22 mouse cellular contexts compared by ENCODE assay signal in genomic region chrX:142245682-142246327, GRCm38 (mm10). TPM values are rescaled to one million over a fixed set of nuclear protein-coding genes. Genes with fewer than 3 reads are reported as not detected.
A peak's percentile ranks its signal among the peaks of the same experiment; 100 is the strongest.
DNase-seq lines count a peak whose midpoint lies in the region; ATAC-seq lines count a peak whose summit lies in the region.
"Had no signal": no experiment of that assay in that cellular context is flagged by ENCODE, and none has a peak within 500 bp of the region (broad histone marks: within the 10 kb centered on the region; RNA-seq: fewer than 3 reads in every experiment).

No protein-coding gene starts in this region.

- H3K9ac ChIP-seq in kidney, embryonic 15.5 days: no peak overlapping the region
- H3K9ac ChIP-seq in liver, embryonic 16.5 days (ENCODE audit: low read depth, low read length): no peak overlapping the region
- no peak overlapping the region for H3K9ac ChIP-seq in liver, embryonic 12.5 days
- H3K9ac ChIP-seq in hindbrain, embryonic 12.5 days: no peak overlapping the region
- H3K9ac ChIP-seq: embryonic facial prominence, embryonic 15.5 days; heart, embryonic 12.5 days had no signal

- WGBS in kidney, embryonic 15.5 days: 74% methylated on average over 5 of the region's 5 CpGs
- 59% methylated on average over 5 of the region's 5 CpGs for WGBS in liver, embryonic 16.5 days (ENCODE audit: insufficient replicate concordance)
- 65% methylated on average over 5 of the region's 5 CpGs for WGBS in liver, embryonic 12.5 days (ENCODE audit: insufficient replicate concordance)
- 72% methylated on average over 5 of the region's 5 CpGs for WGBS in hindbrain, embryonic 12.5 days

- H3K27me3 ChIP-seq in kidney, embryonic 15.5 days: peaks cover 15% of the 10 kb centered on the region; the same call in 1 of the 2 replicates
- H3K27me3 ChIP-seq in liver, embryonic 16.5 days (ENCODE audit: control insufficient read depth, insufficient read depth, low read depth, low read length): no peaks in the 10 kb centered on the region
- H3K27me3 ChIP-seq in liver, embryonic 12.5 days (replicated peaks): 0 out of 2 replicates have a peak, but pooled peaks cover 4% of the 10 kb centered on the region
- 0 out of 2 replicates have a peak, but pooled peaks cover 10% of the 10 kb centered on the region for H3K27me3 ChIP-seq in hindbrain, embryonic 12.5 days
- H3K27me3 ChIP-seq: embryonic facial prominence, embryonic 15.5 days; heart, embryonic 12.5 days had no signal

- no peaks in the 10 kb centered on the region for H3K36me3 ChIP-seq in kidney, embryonic 15.5 days
- no peaks in the 10 kb centered on the region for H3K36me3 ChIP-seq in liver, embryonic 16.5 days (ENCODE audit: control insufficient read depth, insufficient read depth)
- no peaks in the 10 kb centered on the region for H3K36me3 ChIP-seq in liver, embryonic 12.5 days
- H3K36me3 ChIP-seq in hindbrain, embryonic 12.5 days: no peaks in the 10 kb centered on the region
- H3K36me3 ChIP-seq: embryonic facial prominence, embryonic 15.5 days; forebrain, embryonic 10.5 days; heart, embryonic 12.5 days had no signal

- H3K4me3 ChIP-seq in kidney, embryonic 15.5 days (replicated peaks): no peak overlapping the region
- no peak overlapping the region for H3K4me3 ChIP-seq in liver, embryonic 16.5 days (ENCODE audit: low read depth, low read length)
- no peak overlapping the region for H3K4me3 ChIP-seq in liver, embryonic 12.5 days
- no peak overlapping the region for H3K4me3 ChIP-seq in hindbrain, embryonic 12.5 days
- H3K4me3 ChIP-seq: embryonic facial prominence, embryonic 15.5 days; erythroblast, embryonic 14.5 days; forebrain, embryonic 10.5 days; gastrocnemius, adult 2 months; heart, embryonic 12.5 days had no signal

- peak; percentile 10 to 30 for DNase-seq in kidney, adult 8-10 months
- peak; percentile 6 for DNase-seq in kidney, postnatal 14 days
- DNase-seq: adrenal gland, postnatal 10 days; cerebellum, adult 11 months; cerebellum, adult 8-10 months; cerebellum, postnatal 14 days; embryo, embryonic 11 days; gastrocnemius, adult 2 months; gastrocnemius, postnatal 25 days; heart, postnatal 36 days had no signal

- no peaks in the 10 kb centered on the region for H3K4me1 ChIP-seq in kidney, embryonic 15.5 days
- no peaks in the 10 kb centered on the region for H3K4me1 ChIP-seq in liver, embryonic 16.5 days (ENCODE audit: control insufficient read depth, low read depth, low read length)
- H3K4me1 ChIP-seq in liver, embryonic 12.5 days: no peaks in the 10 kb centered on the region
- no peaks in the 10 kb centered on the region for H3K4me1 ChIP-seq in hindbrain, embryonic 12.5 days
- H3K4me1 ChIP-seq: embryonic facial prominence, embryonic 15.5 days; forebrain, embryonic 10.5 days; heart, embryonic 12.5 days had no signal

- no peak overlapping the region for H3K27ac ChIP-seq in kidney, embryonic 15.5 days
- no peak overlapping the region for H3K27ac ChIP-seq in liver, embryonic 16.5 days (ENCODE audit: low read length)
- no peak overlapping the region for H3K27ac ChIP-seq in liver, embryonic 12.5 days
- H3K27ac ChIP-seq in hindbrain, embryonic 12.5 days: no peak overlapping the region
- H3K27ac ChIP-seq: embryonic facial prominence, embryonic 15.5 days; forebrain, embryonic 10.5 days; gastrocnemius, adult 2 months had no signal

- ATAC-seq in kidney, embryonic 15.5 days (replicated peaks; ENCODE audit: low FRiP score): no peak
- peak; percentile 39; the same call in 1 of the 2 replicates for ATAC-seq in liver, embryonic 16.5 days (ENCODE audit: low read depth)
- ATAC-seq in liver, embryonic 12.5 days: no peak
- no peak for ATAC-seq in hindbrain, embryonic 12.5 days (ENCODE audit: low FRiP score)
- ATAC-seq in CD4-positive, CD25-positive, alpha-beta regulatory T cell, adult 4 months: no peak
- ATAC-seq: forebrain, embryonic 14.5 days had no signal

- H3K9me3 ChIP-seq in kidney, embryonic 15.5 days (replicated peaks): no peaks in the 10 kb centered on the region
- no peaks in the 10 kb centered on the region for H3K9me3 ChIP-seq in liver, embryonic 16.5 days (replicated peaks; ENCODE audit: control insufficient read depth, low read length)
- no peaks in the 10 kb centered on the region for H3K9me3 ChIP-seq in liver, embryonic 12.5 days (replicated peaks)
- no peaks in the 10 kb centered on the region for H3K9me3 ChIP-seq in hindbrain, embryonic 12.5 days (replicated peaks)
- H3K9me3 ChIP-seq: embryonic facial prominence, embryonic 15.5 days; forebrain, embryonic 10.5 days; heart, embryonic 12.5 days had no signal

- no peak overlapping the region for H3K4me2 ChIP-seq in kidney, embryonic 15.5 days
- H3K4me2 ChIP-seq in liver, embryonic 16.5 days (ENCODE audit: low read depth, low read length): no peak overlapping the region
- no peak overlapping the region for H3K4me2 ChIP-seq in liver, embryonic 12.5 days
- no peak overlapping the region for H3K4me2 ChIP-seq in hindbrain, embryonic 12.5 days (replicated peaks)
- H3K4me2 ChIP-seq: embryonic facial prominence, embryonic 15.5 days; heart, embryonic 12.5 days had no signal

RNA-seq across cellular contexts. Expression of gene Nxt2, which starts 19.2 kb away (rescaled TPM):
- polyA plus RNA-seq in kidney, embryonic 15.5 days (2015; fragmentation: Nextera tagmentation; extraction: Ambion mirVana): 23.5 and 27.2 TPM in 2 replicates
- polyA plus RNA-seq in liver, embryonic 16.5 days (2015; fragmentation: Nextera tagmentation; extraction: Ambion mirVana): 7.7 and 9.1 TPM in 2 replicates
- polyA plus RNA-seq in liver, embryonic 12.5 days (2016; fragmentation: Nextera tagmentation; extraction: Ambion mirVana): 7.2 and 7.7 TPM in 2 replicates
- polyA plus RNA-seq in hindbrain, embryonic 12.5 days (2016; fragmentation: Nextera tagmentation; extraction: Ambion mirVana): 13.7 and 14.4 TPM in 2 replicates
- polyA plus RNA-seq in CD4-positive, CD25-positive, alpha-beta regulatory T cell, adult 4 months (2017; shearing (Covaris generic)): 1 to 10 TPM; 5.4 to 5.7 TPM

RNA-seq across cellular contexts. Expression of gene Gucy2f, which starts 49.1 kb away (rescaled TPM):
- polyA plus RNA-seq in kidney, embryonic 15.5 days (2015; fragmentation: Nextera tagmentation; extraction: Ambion mirVana): 0.03 TPM in 1 of 2 replicates, not detected in the other
- polyA plus RNA-seq in liver, embryonic 16.5 days (2015; fragmentation: Nextera tagmentation; extraction: Ambion mirVana): not detected in 2 replicates
- polyA plus RNA-seq in liver, embryonic 12.5 days (2016; fragmentation: Nextera tagmentation; extraction: Ambion mirVana): not detected in 2 replicates
- polyA plus RNA-seq in hindbrain, embryonic 12.5 days (2016; fragmentation: Nextera tagmentation; extraction: Ambion mirVana): 0.10 TPM in 1 of 2 replicates, not detected in the other
- not detected for polyA plus RNA-seq in CD4-positive, CD25-positive, alpha-beta regulatory T cell, adult 4 months (2017; shearing (Covaris generic))
- polyA plus RNA-seq: embryonic facial prominence, embryonic 15.5 days; erythroblast, embryonic 14.5 days; forebrain, embryonic 10.5 days; heart, embryonic 12.5 days; heart, embryonic 16.5 days; hindbrain, embryonic 11.5 days had no signal
